Mouse (Mus musculus) MEL (cell line): ENCODE measurements around the gene Dnajb8. TPM values are rescaled to one million over a fixed set of nuclear protein-coding genes. Genes with fewer than 3 reads are reported as not detected.

Source experiments
- DNase-seq: peaks from one replicate; pipeline ENCODE4 v3.0.0; 2011; ENCODE audit warnings: low read depth, low spot score
- H3K27ac ChIP-seq: 2 replicates; pipeline ENCODE4 v1.5.1; 2012; ENCODE audit warnings: low read depth, mild to moderate bottlenecking, control low read depth, low read length, moderate library complexity; ENCODE audit not compliant: control insufficient read depth
- H3K27me3 ChIP-seq, 2 experiments: fragments of 150-350 bp in 1 of 2; sonication (generic) in 1 of 2; 2 replicates each; pipeline ENCODE4 v1.6.1; 2012; ENCODE audit warnings: low read length in 2 of 2, mild to moderate bottlenecking in 2 of 2, improper control_type of control experiment in 1 of 2, moderate library complexity in 1 of 2; ENCODE audit not compliant: insufficient read depth in 2 of 2, control insufficient read depth in 1 of 2
- H3K36me3 ChIP-seq, 2 experiments: 2 replicates each; pipeline ENCODE4 v1.6.1; 2012 to 2014; ENCODE audit warnings: low read length in 2 of 2, improper control_type of control experiment in 1 of 2, inconsistent platforms in 1 of 2, mild to moderate bottlenecking in 1 of 2; ENCODE audit not compliant: insufficient read depth in 2 of 2, control insufficient read depth in 1 of 2
- H3K4me1 ChIP-seq, 2 experiments: fragments of 150-350 bp in 1 of 2; sonication (generic) in 1 of 2; 2 replicates each; pipeline ENCODE4 v1.6.1; 2012; ENCODE audit warnings: low read length in 2 of 2, improper control_type of control experiment in 1 of 2, mild to moderate bottlenecking in 1 of 2; ENCODE audit not compliant: insufficient read depth in 2 of 2, control insufficient read depth in 1 of 2
- H3K4me3 ChIP-seq, 2 experiments: fragments of 150-350 bp in 1 of 2; sonication (generic) in 1 of 2; 2 replicates each; pipeline ENCODE4 v1.5.1; 2012; ENCODE audit warnings: low read depth in 2 of 2, low read length in 2 of 2, mild to moderate bottlenecking in 2 of 2, moderate library complexity in 2 of 2, control low read depth in 1 of 2, improper control_type of control experiment in 1 of 2; ENCODE audit not compliant: control insufficient read depth in 1 of 2, insufficient read depth in 1 of 2
- H3K79me2 ChIP-seq: 2 replicates; pipeline ENCODE4 v1.6.1; 2012; ENCODE audit warnings: mild to moderate bottlenecking, low read length, moderate library complexity; ENCODE audit not compliant: control insufficient read depth, poor library complexity, insufficient read depth
- H3K9ac ChIP-seq: 2 replicates; pipeline ENCODE4 v1.6.1; 2012; ENCODE audit warnings: low read depth, mild to moderate bottlenecking, control low read depth, low read length, moderate library complexity; ENCODE audit not compliant: control insufficient read depth, poor library complexity, severe bottlenecking
- H3K9me3 ChIP-seq: fragments of 150-350 bp; sonication (generic); replicated peaks from 2 replicates; pipeline ENCODE4 v1.6.1; 2012; ENCODE audit warnings: mild to moderate bottlenecking, low read length, improper control_type of control experiment, moderate library complexity; ENCODE audit not compliant: insufficient read depth
- EP300 ChIP-seq, 2 experiments: IDR thresholded peaks; 2 replicates each; pipeline ENCODE4 v1.6.1; 2011; ENCODE audit warnings: improper control_type of control experiment in 2 of 2, low read length in 2 of 2, low read depth in 1 of 2, mild to moderate bottlenecking in 1 of 2
- GABPA ChIP-seq: IDR thresholded peaks from 2 replicates; pipeline ENCODE4 v1.6.1; 2012; ENCODE audit warnings: low read depth, mild to moderate bottlenecking, inconsistent platforms, low read length, improper control_type of control experiment, moderate library complexity
- GATA1 ChIP-seq: IDR thresholded peaks from 2 replicates; pipeline ENCODE4 v1.6.1; 2011; ENCODE audit warnings: low read depth, low read length, improper control_type of control experiment
- KAT2A ChIP-seq: conservative IDR thresholded peaks from 2 replicates; pipeline ENCODE4 v1.6.1; 2012; ENCODE audit warnings: low read depth, low read length, improper control_type of control experiment, inconsistent platforms
- MAFK ChIP-seq: IDR thresholded peaks from 2 replicates; pipeline ENCODE4 v1.6.1; 2011; ENCODE audit warnings: low read depth, mild to moderate bottlenecking, low read length, improper control_type of control experiment, borderline replicate concordance
- MAX ChIP-seq: IDR thresholded peaks from 2 replicates; pipeline ENCODE4 v1.6.1; 2011; ENCODE audit warnings: low read length, improper control_type of control experiment
- MEF2A ChIP-seq: IDR thresholded peaks from 2 replicates; pipeline ENCODE4 v1.6.1; 2014; ENCODE audit warnings: low read depth, mild to moderate bottlenecking, inconsistent platforms, low read length, improper control_type of control experiment; ENCODE audit not compliant: poor library complexity, insufficient replicate concordance, severe bottlenecking; ENCODE audit errors: extremely low read depth
- MXI1 ChIP-seq: IDR thresholded peaks from 2 replicates; pipeline ENCODE4 v1.6.1; 2011; ENCODE audit warnings: mild to moderate bottlenecking, low read depth, low read length, improper control_type of control experiment
- MYB ChIP-seq: IDR thresholded peaks from 2 replicates; pipeline ENCODE4 v1.6.1; 2011; ENCODE audit warnings: mild to moderate bottlenecking, low read depth, low read length, improper control_type of control experiment
- POLR2A ChIP-seq, 2 experiments: IDR thresholded peaks; 2 replicates each; pipeline ENCODE4 v1.6.1; 2011 to 2012; ENCODE audit warnings: low read length in 2 of 2, mild to moderate bottlenecking in 2 of 2, control low read depth in 1 of 2, improper control_type of control experiment in 1 of 2, low read depth in 1 of 2, moderate library complexity in 1 of 2; ENCODE audit not compliant: control insufficient read depth in 1 of 2, insufficient read depth in 1 of 2, poor library complexity in 1 of 2
- POLR2AphosphoS2 ChIP-seq: IDR thresholded peaks from 2 replicates; pipeline ENCODE4 v1.6.1; 2011; ENCODE audit warnings: low read length, improper control_type of control experiment
- POLR2AphosphoS5 ChIP-seq: IDR thresholded peaks from 2 replicates; pipeline ENCODE4 v1.6.1; 2012; ENCODE audit warnings: low read depth, borderline replicate concordance, mild to moderate bottlenecking, inconsistent platforms, low read length, moderate library complexity, mixed read lengths
- RAD21 ChIP-seq: IDR thresholded peaks from 2 replicates; pipeline ENCODE4 v1.6.1; 2011; ENCODE audit warnings: mild to moderate bottlenecking, low read depth, low read length, improper control_type of control experiment
- RCOR1 ChIP-seq: IDR thresholded peaks from 2 replicates; pipeline ENCODE4 v1.6.1; 2012; ENCODE audit warnings: low read depth, mild to moderate bottlenecking, inconsistent platforms, low read length, improper control_type of control experiment
- SIN3A ChIP-seq: IDR thresholded peaks from 2 replicates; pipeline ENCODE4 v1.6.1; 2012; ENCODE audit warnings: low read length, improper control_type of control experiment, inconsistent platforms
- SMC3 ChIP-seq: IDR thresholded peaks from 2 replicates; pipeline ENCODE4 v1.6.1; 2011; ENCODE audit warnings: low read depth, low read length, improper control_type of control experiment
- TBP ChIP-seq: IDR thresholded peaks from 2 replicates; pipeline ENCODE4 v1.8.0; 2011; ENCODE audit warnings: low read depth, low read length, improper control_type of control experiment
- TCF12 ChIP-seq: IDR thresholded peaks from 2 replicates; pipeline ENCODE4 v1.6.1; 2014; ENCODE audit warnings: low read depth, mild to moderate bottlenecking, inconsistent platforms, low read length, improper control_type of control experiment, moderate library complexity
- USF1 ChIP-seq: IDR thresholded peaks from 2 replicates; pipeline ENCODE4 v1.6.1; 2014; ENCODE audit warnings: low read depth, mild to moderate bottlenecking, inconsistent platforms, low read length, improper control_type of control experiment, moderate library complexity
- USF2 ChIP-seq, 2 experiments: IDR thresholded peaks; 2 replicates each; pipeline ENCODE4 v1.6.1; 2011 to 2012; ENCODE audit warnings: improper control_type of control experiment in 2 of 2, low read length in 2 of 2, borderline replicate concordance in 1 of 2, inconsistent platforms in 1 of 2, low read depth in 1 of 2, mild to moderate bottlenecking in 1 of 2; ENCODE audit not compliant: insufficient read depth in 1 of 2
- ZKSCAN1 ChIP-seq: IDR thresholded peaks from 2 replicates; pipeline ENCODE4 v1.6.1; 2012; ENCODE audit warnings: low read depth, mild to moderate bottlenecking, inconsistent platforms, low read length, improper control_type of control experiment, moderate library complexity
- ZMIZ1 ChIP-seq: IDR thresholded peaks from 2 replicates; pipeline ENCODE4 v1.6.1; 2012; ENCODE audit warnings: low read depth, mild to moderate bottlenecking, inconsistent platforms, low read length, improper control_type of control experiment, moderate library complexity
- ZNF384 ChIP-seq: IDR thresholded peaks from 2 replicates; pipeline ENCODE4 v1.6.1; 2012; ENCODE audit warnings: low read depth, mild to moderate bottlenecking, inconsistent platforms, low read length, improper control_type of control experiment
- polyA plus RNA-seq, 2 experiments: library from polyadenylated mRNA; stranded (reverse) in 1 of 2; unstranded in 1 of 2; fragments of >175 nt in 1 of 2; fragments of >200 nt in 1 of 2; gene quantifications; 2 replicates each; pipeline versions ENCODE4 v1.2.1 to v1.2.4; 2012; ENCODE audit warnings: low replicate concordance in 2 of 2, low read depth in 1 of 2; ENCODE audit not compliant: insufficient read length in 2 of 2, insufficient read depth in 1 of 2, missing spikeins in 1 of 2
- total RNA-seq: library from RNA; depleted of rRNA; stranded (reverse); fragments of 300-350 nt; gene quantifications from 2 replicates; pipeline ENCODE4 v1.2.3, GENCODE M21; 2012

Dnajb8 gene
- total and polyA plus RNA-seq, 3 experiments, result not detected

DNA sequence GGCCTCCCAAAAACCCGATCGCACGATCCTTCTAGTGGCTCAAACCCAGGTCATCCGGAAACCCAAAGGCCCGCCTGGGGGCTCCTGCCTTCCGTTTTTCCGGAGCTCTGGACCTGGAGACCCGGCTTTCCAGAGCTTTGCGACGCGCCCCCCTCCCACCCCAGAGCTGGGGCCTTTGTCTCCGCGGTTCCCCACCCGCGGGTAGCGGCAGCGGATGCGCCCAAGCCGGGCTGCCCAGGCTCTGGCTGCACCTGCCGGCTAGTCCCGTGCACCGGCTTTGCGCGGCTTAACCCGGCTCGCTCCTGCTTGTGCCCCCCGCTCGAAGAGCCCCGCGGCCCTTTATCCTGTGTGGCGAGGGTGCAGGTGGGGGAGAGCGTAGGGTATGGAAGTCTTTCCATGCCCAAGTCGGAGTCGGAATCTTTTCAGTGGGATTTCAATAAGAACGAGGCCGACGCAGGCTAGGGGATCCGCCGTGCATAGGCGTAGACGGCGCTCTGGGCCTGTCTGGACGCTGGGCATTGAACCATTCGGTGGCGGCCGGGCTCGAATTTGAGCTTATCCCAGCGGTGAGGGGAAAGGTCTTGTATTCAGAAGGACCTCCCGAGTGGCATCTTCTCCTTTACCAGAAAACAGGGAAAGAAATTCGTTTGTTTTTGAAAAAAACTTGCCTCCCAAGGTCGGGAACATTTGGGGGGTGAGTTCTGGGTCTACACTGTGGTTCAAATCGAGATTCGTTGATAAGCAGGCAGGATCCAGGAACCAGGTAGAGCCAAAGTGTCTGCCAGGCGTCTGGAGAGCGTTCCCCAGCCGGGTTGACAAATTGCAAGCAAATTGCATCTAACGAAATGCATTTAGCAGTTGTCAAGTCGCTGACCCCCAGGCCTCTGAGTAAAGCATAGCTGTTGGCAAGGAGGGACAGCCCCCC, 27.8 kb upstream of the Dnajb8 start:
- TF ChIP-seq POLR2AphosphoS2, result no peak
- no peak for TF ChIP-seq POLR2AphosphoS5
- no peak for TF ChIP-seq MEF2A
- TF ChIP-seq RCOR1, result no peak; the same call in 1 of the 2 replicates
- no peak for TF ChIP-seq MYB
- no peak for TF ChIP-seq MAFK
- TF ChIP-seq SMC3, result no peak; the same call in 1 of the 2 replicates
- TF ChIP-seq MXI1, result 0 out of 2 replicates have a peak, but pooled peaks have one; percentile 2
- TF ChIP-seq ZNF384, result no peak
- TF ChIP-seq USF1, result no peak
- peak in 1 of 2 experiments; percentile 18; a peak in 1 of 4 replicates for TF ChIP-seq EP300 (IDR thresholded peaks at IDR 0.05; ENCODE audit: low read depth in 1 of 2, low read length in 2 of 2)
- TF ChIP-seq POLR2A (IDR thresholded peaks at IDR 0.05; ENCODE audit: control insufficient read depth in 1 of 2, insufficient read depth in 1 of 2, low read depth in 1 of 2, low read length in 2 of 2, poor library complexity in 1 of 2), result peak in 1 of 2 experiments; percentile 5; a peak in 1 of 4 replicates
- 0 out of 2 replicates have a peak, but pooled peaks have one; percentile 12 for TF ChIP-seq TCF12
- no peak for TF ChIP-seq MAX
- no peak for TF ChIP-seq TBP
- no peak for TF ChIP-seq USF2 (IDR thresholded peaks at IDR 0.05; ENCODE audit: borderline replicate concordance in 1 of 2, insufficient read depth in 1 of 2, low read depth in 1 of 2, low read length in 2 of 2)
- TF ChIP-seq GATA1, result peak; percentile 42; the same call in 1 of the 2 replicates
- peak; percentile 62 for TF ChIP-seq SIN3A
- 0 out of 2 replicates have a peak, but pooled peaks have one; percentile 9 for TF ChIP-seq ZMIZ1
- no peak for TF ChIP-seq KAT2A
- TF ChIP-seq ZKSCAN1, result no peak
- TF ChIP-seq GABPA, result no peak
- TF ChIP-seq RAD21, result no peak
- TF ChIP-seq, all 39 proteins: peak for 7
- H3K9ac ChIP-seq, result peak overlapping the region; percentile 92
- peaks cover 0 to 21% of the 10 kb centered on the region in 2 experiments; a peak in 2 of 4 replicates for H3K36me3 ChIP-seq
- H3K27ac ChIP-seq, result peak overlapping the region; percentile 70
- DNase-seq, result peak; percentile 63
- H3K79me2 ChIP-seq, result peaks cover 18% of the 10 kb centered on the region
- no peaks in the 10 kb centered on the region for H3K27me3 ChIP-seq
- H3K4me1 ChIP-seq, result peaks cover 8 to 37% of the 10 kb centered on the region in 2 experiments
- H3K4me3 ChIP-seq, result peak overlapping the region; percentile 79 to 94
- H3K9me3 ChIP-seq, result no peaks in the 10 kb centered on the region
